Mouse (Mus musculus) limb, embryonic 11.5 days (tissue): ENCODE results near the gene Pxn. TPM values are rescaled to one million over a fixed set of nuclear protein-coding genes. Genes with fewer than 3 reads are reported as not detected.
A peak's percentile ranks its signal among the peaks of the same experiment; 100 is the strongest.

Experiments used
- ATAC-seq: fragments of 200-750 bp; cut with Nextera tagmentation; 2 replicates; pipeline ENCODE4 v1.8.0; 2017; ENCODE audit warnings: low read depth; ENCODE audit not compliant: insufficient number of reproducible peaks, low FRiP score, low TSS enrichment
- DNase-seq: peaks from one replicate; pipeline ENCODE4 v3.0.0-alpha.2; 2015; ENCODE audit warnings: low spot score
- H3K27ac ChIP-seq: fragments of 300-500 bp; sonication (generic); replicated peaks from 2 replicates; pipeline ENCODE4 v1.5.1; 2014; ENCODE audit warnings: low read depth, mild to moderate bottlenecking, low read length
- H3K27me3 ChIP-seq: fragments of 300-500 bp; sonication (generic); 2 replicates; pipeline ENCODE4 v1.6.1; 2014; ENCODE audit warnings: mild to moderate bottlenecking, low read length, mixed read lengths; ENCODE audit not compliant: control insufficient read depth, insufficient read depth
- H3K36me3 ChIP-seq: fragments of 300-500 bp; sonication (generic); 2 replicates; pipeline ENCODE4 v1.6.1; 2014; ENCODE audit warnings: mild to moderate bottlenecking, low read length, moderate library complexity, mixed read lengths; ENCODE audit not compliant: control insufficient read depth, insufficient read depth
- H3K4me1 ChIP-seq: fragments of 300-500 bp; sonication (generic); 2 replicates; pipeline ENCODE4 v1.6.1; 2014; ENCODE audit warnings: low read length, mixed read lengths; ENCODE audit not compliant: control insufficient read depth, insufficient read depth
- H3K4me2 ChIP-seq: fragments of 300-500 bp; sonication (generic); 2 replicates; pipeline ENCODE4 v1.6.1; 2014; ENCODE audit warnings: low read depth, mild to moderate bottlenecking, moderate library complexity; ENCODE audit not compliant: severe bottlenecking
- H3K4me3 ChIP-seq: fragments of 300-500 bp; sonication (generic); 2 replicates; pipeline ENCODE4 v1.5.1; 2014; ENCODE audit warnings: low read depth, low read length
- H3K9ac ChIP-seq: fragments of 300-500 bp; sonication (generic); 2 replicates; pipeline ENCODE4 v1.6.1; 2014; ENCODE audit warnings: mild to moderate bottlenecking, low read length
- H3K9me3 ChIP-seq: fragments of 300-500 bp; sonication (generic); 2 replicates; pipeline ENCODE4 v1.6.1; 2016; ENCODE audit warnings: low read length; ENCODE audit not compliant: control insufficient read depth
- WGBS: fragments of 180-500 bp; shearing (Covaris S2); extraction: QIAGEN DNeasy Blood & Tissue Kit; methylation state at CpG from one replicate; pipeline ENCODE4 v1.1.7; 2014; 5-methylcytosine and 5-hydroxymethylcytosine counted together
- polyA plus RNA-seq: library from polyadenylated mRNA; unstranded; fragments of >200 nt; fragmentation: Nextera tagmentation; extraction: Ambion mirVana; gene quantifications from 2 replicates; pipeline ENCODE4 v1.2.1, GENCODE M21; 2014

Pxn gene
- 13.5 and 17.7 TPM in 2 replicates for polyA plus RNA-seq

- H3K4me2 ChIP-seq, result peak within 1 kb of the TSS; percentile 85
- no peaks in the 10 kb centered on the region for H3K27me3 ChIP-seq
- H3K9me3 ChIP-seq, result no peaks in the 10 kb centered on the region
- no peaks in the 10 kb centered on the region for H3K36me3 ChIP-seq
- ATAC-seq, result peak; percentile 84
- peak within 1 kb of the TSS; percentile 77 for H3K4me3 ChIP-seq
- DNase-seq, result peak; percentile 96
- WGBS, result under 1% methylated on average over 63 of the region's 74 CpGs
- peaks cover 19% of the 10 kb centered on the region for H3K4me1 ChIP-seq
- no peak within 1 kb of the TSS for H3K27ac ChIP-seq
- peak within 1 kb of the TSS; percentile 76 for H3K9ac ChIP-seq
Observed at GRCm38 (mm10) chr5:115506454-115507201, at the start of gene Pxn. Gene Pxn (plus strand): TSS chr5:115506676.

GRCm38 (mm10) chr5:115458918-115459317, 47.6 kb upstream of the Pxn start:
- H3K36me3 ChIP-seq, result no peaks in the 10 kb centered on the region; the same call in 1 of the 2 replicates
- no peak overlapping the region for H3K9ac ChIP-seq
- H3K4me1 ChIP-seq, result no peaks in the 10 kb centered on the region
- no peak overlapping the region for H3K27ac ChIP-seq
- H3K4me3 ChIP-seq, result no peak overlapping the region
- H3K4me2 ChIP-seq, result no peak overlapping the region
- no peak for DNase-seq
- no peak for ATAC-seq
- no peaks in the 10 kb centered on the region for H3K9me3 ChIP-seq
- no peaks in the 10 kb centered on the region for H3K27me3 ChIP-seq
- whole genome bisulfite sequencing, result 62% methylated on average over 13 of the region's 13 CpGs

- H3K27ac ChIP-seq, result no peak overlapping the region
- no peaks in the 10 kb centered on the region for H3K4me1 ChIP-seq
- H3K4me3 ChIP-seq, result no peak overlapping the region
- 78% methylated on average over 18 of the region's 18 CpGs for WGBS
- no peaks in the 10 kb centered on the region for H3K27me3 ChIP-seq
- no peak for ATAC-seq
- H3K4me2 ChIP-seq, result no peak overlapping the region
- DNase-seq, result no peak
- no peaks in the 10 kb centered on the region for H3K9me3 ChIP-seq
- H3K9ac ChIP-seq, result no peak overlapping the region
- H3K36me3 ChIP-seq, result no peaks in the 10 kb centered on the region
Observed at GRCm38 (mm10) chr5:115464408-115465115, 41.9 kb upstream of the Pxn start.

GRCm38 (mm10) chr5:115465642-115466420, 40.6 kb upstream of the Pxn start, which contains the start of gene Pla2g1b:
Gene Pla2g1b (plus strand): TSS chr5:115466262.
- Histone ChIP-seq H3K9ac (no peak within 1 kb of the TSS), H3K27ac (no peak within 1 kb of the TSS), H3K36me3 (no peaks in the 10 kb centered on the region), H3K4me1 (0 out of 2 replicates have a peak, but pooled peaks cover 3% of the 10 kb centered on the region), H3K4me2 (no peak within 1 kb of the TSS), H3K27me3 (no peaks in the 10 kb centered on the region), H3K4me3 (no peak within 1 kb of the TSS), H3K9me3 (no peaks in the 10 kb centered on the region)
- DNase-seq (no peak), ATAC-seq (no peak)
- 48% methylated on average over 9 of the region's 9 CpGs for WGBS

GRCm38 (mm10) chr5:115469791-115470190, 36.7 kb upstream of the Pxn start:
- ATAC-seq, result no peak
- Histone ChIP-seq H3K4me3 (no peak overlapping the region), H3K9ac (no peak overlapping the region), H3K27ac (no peak overlapping the region), H3K4me1 (0 out of 2 replicates have a peak, but pooled peaks cover 4% of the 10 kb centered on the region), H3K4me2 (no peak overlapping the region), H3K36me3 (no peaks in the 10 kb centered on the region), H3K9me3 (no peaks in the 10 kb centered on the region), H3K27me3 (no peaks in the 10 kb centered on the region)
- no peak for DNase-seq
- 67% methylated on average over 6 of the region's 6 CpGs for WGBS

GRCm38 (mm10) chr5:115470766-115471531, 35.5 kb upstream of the Pxn start:
- peak; percentile 80 for DNase-seq
- Histone ChIP-seq H3K27ac (no peak overlapping the region), H3K36me3 (no peaks in the 10 kb centered on the region), H3K9ac (no peak overlapping the region), H3K4me1 (0 out of 2 replicates have a peak, but pooled peaks cover 7% of the 10 kb centered on the region), H3K27me3 (no peaks in the 10 kb centered on the region), H3K9me3 (no peaks in the 10 kb centered on the region), H3K4me2 (peak overlapping the region; percentile 15; the same call in 1 of the 2 replicates), H3K4me3 (no peak overlapping the region)
- ATAC-seq, result peak; percentile 44; the same call in 1 of the 2 replicates
- 40% methylated on average over 20 of the region's 20 CpGs for WGBS

- no peak overlapping the region for H3K9ac ChIP-seq
- no peak overlapping the region for H3K27ac ChIP-seq
- no peaks in the 10 kb centered on the region for H3K36me3 ChIP-seq
- DNase-seq (no peak), ATAC-seq (no peak)
- 75% methylated on average over 10 of the region's 10 CpGs for WGBS
- H3K4me2 ChIP-seq, result no peak overlapping the region
- 0 out of 2 replicates have a peak, but pooled peaks cover 7% of the 10 kb centered on the region for H3K4me1 ChIP-seq
- no peaks in the 10 kb centered on the region for H3K9me3 ChIP-seq
- H3K4me3 ChIP-seq, result no peak overlapping the region
- no peaks in the 10 kb centered on the region for H3K27me3 ChIP-seq
Observed at GRCm38 (mm10) chr5:115473191-115473590, 33.3 kb upstream of the Pxn start.
